Mouse (Mus musculus): ENCODE measurements around the gene Elmo1.

The Elmo1 gene

GRCm38 (mm10) chr13:20286680-20287079 lies 196.3 kb downstream of the Elmo1 start:
- DNase-seq = no peak

- DNase-seq = peak; percentile 48 to 72
Measured at GRCm38 (mm10) chr13:20288393-20288792, 198.0 kb downstream of the Elmo1 start.

GRCm38 (mm10) chr13:20290412-20290811 lies 200.0 kb downstream of the Elmo1 start:
- no peak for DNase-seq

- peak in 1 of 2 experiments; percentile 16 for DNase-seq
Measured at GRCm38 (mm10) chr13:20292348-20292747, 202.0 kb downstream of the Elmo1 start.

- DNase-seq = no peak
Measured at GRCm38 (mm10) chr13:20295278-20295970, 205.0 kb downstream of the Elmo1 start.

- DNase-seq = peak; percentile 33 to 46
Measured at GRCm38 (mm10) chr13:20297841-20298240, 207.4 kb downstream of the Elmo1 start.

GRCm38 (mm10) chr13:20299424-20299823 lies 209.0 kb downstream of the Elmo1 start:
- no peak for DNase-seq

- no peak for DNase-seq
Measured at GRCm38 (mm10) chr13:20300052-20300564, 209.7 kb downstream of the Elmo1 start.

GRCm38 (mm10) chr13:20300626-20301025 lies 210.2 kb downstream of the Elmo1 start:
- no peak for DNase-seq

GRCm38 (mm10) chr13:20301760-20302159 lies 211.4 kb downstream of the Elmo1 start:
- no peak for DNase-seq

GRCm38 (mm10) chr13:20305621-20306020 lies 215.2 kb downstream of the Elmo1 start:
- no peak for DNase-seq

GRCm38 (mm10) chr13:20306180-20307177 lies 216.1 kb downstream of the Elmo1 start:
- DNase-seq = no peak

- no peak for DNase-seq
Measured at GRCm38 (mm10) chr13:20307381-20307780, 217.0 kb downstream of the Elmo1 start.

- DNase-seq = peak; percentile 72 to 76
Measured at GRCm38 (mm10) chr13:20311612-20312011, 221.2 kb downstream of the Elmo1 start.

- DNase-seq = no peak
Measured at GRCm38 (mm10) chr13:20313345-20313744, 222.9 kb downstream of the Elmo1 start.

- DNase-seq = no peak
Measured at GRCm38 (mm10) chr13:20316139-20316538, 225.7 kb downstream of the Elmo1 start.

- DNase-seq = no peak
Measured at GRCm38 (mm10) chr13:20318615-20319219, 228.3 kb downstream of the Elmo1 start.

GRCm38 (mm10) chr13:20320232-20320631 lies 229.8 kb downstream of the Elmo1 start:
- DNase-seq = no peak

GRCm38 (mm10) chr13:20323478-20323877 lies 233.1 kb downstream of the Elmo1 start:
- DNase-seq = no peak

- DNase-seq = no peak
Measured at GRCm38 (mm10) chr13:20327064-20327463, 236.7 kb downstream of the Elmo1 start.

- DNase-seq = no peak
Measured at GRCm38 (mm10) chr13:20327975-20328374, 237.6 kb downstream of the Elmo1 start.

- no peak for DNase-seq
Measured at GRCm38 (mm10) chr13:20328672-20329071, 238.3 kb downstream of the Elmo1 start.

- DNase-seq = peak; percentile 15 to 17
Measured at GRCm38 (mm10) chr13:20330954-20331353, 240.6 kb downstream of the Elmo1 start.
